Comparison of ENCODE assay signal across 9 mouse cellular contexts in genomic region chr17:23545841-23546240, GRCm38 (mm10). TPM values are rescaled to one million over a fixed set of nuclear protein-coding genes. Genes with fewer than 3 reads are reported as not detected.
DNase-seq lines count a peak whose midpoint lies in the region; ATAC-seq and TF ChIP-seq lines count a peak whose summit lies in the region.
"Had no signal": no experiment of that assay in that cellular context is flagged by ENCODE, and none has a peak within 500 bp of the region (broad histone marks: within the 10 kb centered on the region; RNA-seq: fewer than 3 reads in every experiment).

No protein-coding gene starts in this region.

- peaks cover 34% of the 10 kb centered on the region for H3K4me1 ChIP-seq in kidney, embryonic 15.5 days
- peaks cover 12% of the 10 kb centered on the region; the same call in 1 of the 2 replicates for H3K4me1 ChIP-seq in embryonic facial prominence, embryonic 12.5 days
- H3K4me1 ChIP-seq in limb, embryonic 10.5 days: peaks cover 36% of the 10 kb centered on the region
- H3K4me1 ChIP-seq in cerebellum, adult 2 months (ENCODE audit: control insufficient read depth, insufficient read depth, low read length): no peaks in the 10 kb centered on the region; the same call in 1 of the 2 replicates

- no peak for TF ChIP-seq CTCF in cerebellum, adult 2 months (IDR thresholded peaks at IDR 0.05; ENCODE audit: borderline replicate concordance, insufficient read depth, low read depth, low read length)

- 16% methylated on average over 6 of the region's 6 CpGs for WGBS in kidney, embryonic 15.5 days
- 6% methylated on average over 6 of the region's 6 CpGs for WGBS in embryonic facial prominence, embryonic 12.5 days
- 13% methylated on average over 6 of the region's 6 CpGs for WGBS in limb, embryonic 10.5 days
- WGBS in cerebellum, adult 2 months: 28% methylated on average over 6 of the region's 6 CpGs

- H3K36me3 ChIP-seq in kidney, embryonic 15.5 days: no peaks in the 10 kb centered on the region
- no peaks in the 10 kb centered on the region for H3K36me3 ChIP-seq in embryonic facial prominence, embryonic 12.5 days
- H3K36me3 ChIP-seq in limb, embryonic 10.5 days: no peaks in the 10 kb centered on the region

- H3K27ac ChIP-seq in kidney, embryonic 15.5 days: no peak overlapping the region
- H3K27ac ChIP-seq in embryonic facial prominence, embryonic 12.5 days: no peak overlapping the region
- H3K27ac ChIP-seq in limb, embryonic 10.5 days: no peak overlapping the region
- no peak overlapping the region for H3K27ac ChIP-seq in cerebellum, adult 2 months (ENCODE audit: insufficient read depth, low read length)

- TF ChIP-seq POLR2A in cerebellum, adult 2 months (IDR thresholded peaks at IDR 0.05; ENCODE audit: borderline replicate concordance, insufficient read depth, low read length): no peak

- peaks cover 8% of the 10 kb centered on the region for H3K27me3 ChIP-seq in kidney, embryonic 15.5 days
- peaks cover 13% of the 10 kb centered on the region; the same call in 1 of the 2 replicates for H3K27me3 ChIP-seq in embryonic facial prominence, embryonic 12.5 days
- no peaks in the 10 kb centered on the region for H3K27me3 ChIP-seq in limb, embryonic 10.5 days (ENCODE audit: low read depth, poor library complexity, severe bottlenecking)
- no peaks in the 10 kb centered on the region; the same call in 1 of the 2 replicates for H3K27me3 ChIP-seq in cerebellum, adult 2 months (ENCODE audit: control insufficient read depth, insufficient read depth, low read length)

- H3K9me3 ChIP-seq in kidney, embryonic 15.5 days (replicated peaks): no peaks in the 10 kb centered on the region
- no peaks in the 10 kb centered on the region for H3K9me3 ChIP-seq in embryonic facial prominence, embryonic 12.5 days
- H3K9me3 ChIP-seq in limb, embryonic 10.5 days (replicated peaks): no peaks in the 10 kb centered on the region

- H3K4me3 ChIP-seq in kidney, embryonic 15.5 days (replicated peaks): peak overlapping the region; percentile 63
- H3K4me3 ChIP-seq in embryonic facial prominence, embryonic 12.5 days: peak overlapping the region; percentile 64
- H3K4me3 ChIP-seq in limb, embryonic 10.5 days: peak overlapping the region; percentile 68
- no peak overlapping the region for H3K4me3 ChIP-seq in cerebellum, adult 2 months (replicated peaks; ENCODE audit: insufficient read depth, low read depth, low read length)

- H3K9ac ChIP-seq in kidney, embryonic 15.5 days: no peak overlapping the region
- no peak overlapping the region for H3K9ac ChIP-seq in embryonic facial prominence, embryonic 12.5 days

- intact Hi-C loops in left cerebral cortex, postnatal 14 days (cut with DNase I): loop anchor here (5.0 kb wide), 1 partner anchor 354 kb away; the partner anchor contains the start of gene Zfp40

- no peak for ATAC-seq in kidney, embryonic 15.5 days (replicated peaks; ENCODE audit: low FRiP score)
- ATAC-seq in embryonic facial prominence, embryonic 12.5 days (ENCODE audit: insufficient number of reproducible peaks, insufficient read depth, low FRiP score, low TSS enrichment): no peak
- ATAC-seq in erythroid progenitor cell, adult 5-6 weeks (replicated peaks; ENCODE audit: low FRiP score, poor library complexity, severe bottlenecking): no peak

- H3K4me2 ChIP-seq in kidney, embryonic 15.5 days: peak overlapping the region; percentile 56
- peak overlapping the region; percentile 54; the same call in 1 of the 2 replicates for H3K4me2 ChIP-seq in embryonic facial prominence, embryonic 12.5 days (replicated peaks)

- no peak for DNase-seq in kidney, postnatal 25 days
- no peak for DNase-seq in limb, embryonic 10.5 days (ENCODE audit: low spot score)
- peak; percentile 43 for DNase-seq in naive thymus-derived CD4-positive, alpha-beta T cell, adult 2 months (ENCODE audit: low read depth)
- no peak for DNase-seq in cerebellum, adult 2 months
- no peak for DNase-seq in left cerebral cortex, postnatal 14 days (ENCODE audit: low spot score in 2 of 2)

RNA-seq across cellular contexts. Expression of gene Zfp213, which starts 18.2 kb away (rescaled TPM):
- polyA plus RNA-seq in kidney, embryonic 15.5 days (2015; fragmentation: Nextera tagmentation; extraction: Ambion mirVana): 20.9 and 22.8 TPM in 2 replicates
- 24.3 and 26.8 TPM in 2 replicates for polyA plus RNA-seq in embryonic facial prominence, embryonic 12.5 days (2016; fragmentation: Nextera tagmentation; extraction: Ambion mirVana)
- 31.3 and 31.9 TPM in 2 replicates for polyA plus RNA-seq in limb, embryonic 10.5 days (2016; fragmentation: Nextera tagmentation; extraction: Ambion mirVana)
- 9.2 and 9.5 TPM in 2 replicates for polyA plus RNA-seq in cerebellum, adult 2 months (2012; rRNA removed)
- total RNA-seq in left cerebral cortex, postnatal 14 days (2021): 1 to 10 TPM; 6.6 to 6.8 TPM
- 2.2 and 3.4 TPM in 2 replicates for total RNA-seq in erythroid progenitor cell, adult 5-6 weeks (2015; ENCODE audit: low replicate concordance)
- total RNA-seq in erythroid progenitor cell, adult 5-6 weeks (2017; ENCODE audit: low replicate concordance): 0.90 and 1.4 TPM in 2 replicates

RNA-seq across cellular contexts. Expression of gene Zfp13, which starts 53.4 kb away (rescaled TPM):
- 16.3 and 16.5 TPM in 2 replicates for polyA plus RNA-seq in kidney, embryonic 15.5 days (2015; fragmentation: Nextera tagmentation; extraction: Ambion mirVana)
- 23.8 and 24.1 TPM in 2 replicates for polyA plus RNA-seq in embryonic facial prominence, embryonic 12.5 days (2016; fragmentation: Nextera tagmentation; extraction: Ambion mirVana)
- 22.0 and 25.4 TPM in 2 replicates for polyA plus RNA-seq in limb, embryonic 10.5 days (2016; fragmentation: Nextera tagmentation; extraction: Ambion mirVana)
- polyA plus RNA-seq in cerebellum, adult 2 months (2012; rRNA removed): 25.6 and 27.2 TPM in 2 replicates
- total RNA-seq in left cerebral cortex, postnatal 14 days (2021): 10 to 100 TPM; 28.3 to 29.0 TPM
- not detected in 2 replicates for total RNA-seq in erythroid progenitor cell, adult 5-6 weeks (2015; ENCODE audit: low replicate concordance)
- total RNA-seq in erythroid progenitor cell, adult 5-6 weeks (2017; ENCODE audit: low replicate concordance): not detected in 2 replicates

RNA-seq across cellular contexts. Expression of gene Zscan10, which starts 54.8 kb away (rescaled TPM):
- polyA plus RNA-seq in kidney, embryonic 15.5 days (2015; fragmentation: Nextera tagmentation; extraction: Ambion mirVana): not detected in 2 replicates
- 0.20 and 0.67 TPM in 2 replicates for polyA plus RNA-seq in embryonic facial prominence, embryonic 12.5 days (2016; fragmentation: Nextera tagmentation; extraction: Ambion mirVana)
- 0.35 and 0.38 TPM in 2 replicates for polyA plus RNA-seq in limb, embryonic 10.5 days (2016; fragmentation: Nextera tagmentation; extraction: Ambion mirVana)
- 0.13 and 0.16 TPM in 2 replicates for polyA plus RNA-seq in cerebellum, adult 2 months (2012; rRNA removed)
- not detected for total RNA-seq in left cerebral cortex, postnatal 14 days (2021)
- not detected in 2 replicates for total RNA-seq in erythroid progenitor cell, adult 5-6 weeks (2015; ENCODE audit: low replicate concordance)
- not detected in 2 replicates for total RNA-seq in erythroid progenitor cell, adult 5-6 weeks (2017; ENCODE audit: low replicate concordance)
- total RNA-seq: left cerebral cortex, postnatal 10 days had no signal
